Mouse (Mus musculus) urinary bladder, postnatal 36 days (tissue): ENCODE results near the gene Osm.

Source experiments
- DNase-seq, 2 experiments: peaks; one replicate each; pipeline ENCODE4 v3.0.0; 2022; ENCODE audit warnings: low spot score in 2 of 2, mixed read lengths in 1 of 2

The Osm gene

DNA sequence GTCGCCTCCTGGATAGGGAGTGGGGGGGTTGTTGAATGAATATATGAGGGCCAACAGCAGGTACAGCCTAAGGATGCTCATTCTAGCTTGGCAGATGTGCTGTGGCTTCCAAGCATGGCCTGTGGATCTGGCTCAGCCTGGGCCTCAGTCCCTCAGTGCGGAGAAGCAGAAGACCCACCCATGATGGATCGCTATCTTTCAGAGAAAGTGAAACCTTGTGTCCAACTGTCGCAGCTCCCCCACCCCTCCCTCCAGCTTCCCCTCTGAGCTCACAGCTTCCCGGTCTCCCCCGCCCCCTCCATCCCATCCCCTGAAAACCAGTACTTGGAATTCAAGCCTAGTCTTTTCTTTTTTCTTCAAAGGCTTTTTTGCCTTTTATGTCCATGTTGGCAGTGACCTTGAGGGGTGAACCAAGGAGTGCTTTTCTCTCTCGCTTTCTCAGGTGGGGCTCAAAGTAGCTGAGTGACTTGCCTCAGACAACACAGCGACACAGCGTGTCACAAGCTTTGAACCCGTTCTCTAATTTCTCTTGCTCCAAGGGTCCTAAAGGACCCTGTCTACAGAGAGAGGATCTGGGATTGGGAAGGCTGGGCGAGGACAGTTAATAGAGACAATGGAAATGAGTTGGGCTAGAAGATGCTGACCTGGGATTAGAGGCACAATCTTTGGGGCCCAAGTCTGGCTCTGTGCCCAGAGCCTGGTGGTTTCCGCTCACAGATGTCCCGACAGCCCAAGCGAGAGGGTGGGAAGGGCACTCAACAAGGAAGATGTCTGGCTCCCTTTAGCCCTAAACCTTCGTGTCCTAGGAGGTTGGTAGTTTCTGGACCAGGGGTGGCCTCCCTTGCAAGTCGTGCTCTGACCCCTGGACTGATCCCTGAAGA is at the start of gene Osm:
TSS of gene Osm (plus strand) at position 756 of the 881 bp plus-strand sequence.
- DNase-seq = no peak

DNA sequence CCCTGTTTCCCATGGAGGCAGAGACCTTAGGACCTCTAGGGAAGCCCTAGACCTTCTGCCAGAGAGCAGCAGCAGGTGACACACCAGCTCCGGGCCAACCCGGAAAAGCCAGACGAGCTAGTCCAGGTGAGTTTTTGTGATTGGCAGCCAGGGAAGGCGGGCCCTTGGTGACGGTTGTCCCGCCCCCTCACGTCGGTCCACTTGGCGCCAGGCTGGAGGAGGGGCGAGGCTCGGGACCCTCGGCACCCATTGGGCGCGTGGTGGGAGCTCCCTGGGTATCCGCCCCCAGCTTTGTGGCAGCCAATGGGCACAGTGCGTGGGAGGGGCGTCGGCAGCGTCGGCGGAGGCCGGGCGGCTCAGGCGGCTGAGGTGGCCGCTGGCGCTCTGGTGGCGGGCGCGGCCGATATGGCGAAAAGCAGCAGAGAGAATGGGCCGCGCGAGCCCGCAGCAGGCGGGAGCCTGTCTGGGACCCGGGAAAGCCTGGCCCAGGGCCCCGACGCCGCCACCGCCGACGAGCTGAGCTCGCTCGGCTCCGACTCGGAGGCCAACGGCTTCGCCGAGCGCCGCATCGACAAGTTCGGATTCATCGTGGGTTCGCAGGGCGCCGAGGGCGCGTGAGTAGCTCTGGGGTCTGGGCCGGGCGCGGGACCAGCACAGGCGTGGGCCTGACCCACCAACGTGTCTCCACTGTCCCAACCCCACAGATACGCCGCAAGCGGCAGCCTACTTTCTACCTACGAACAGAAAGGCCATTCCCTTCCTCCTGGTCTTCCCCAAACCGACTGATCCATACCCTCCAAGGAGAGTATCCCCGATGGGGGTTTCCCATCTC is 49.5 kb upstream of the Osm start, which contains the start of gene Tbc1d10a:
TSS of gene Tbc1d10a (plus strand) at position 304 of the 832 bp plus-strand sequence.
- DNase-seq = peak; percentile 97 to 98

DNA sequence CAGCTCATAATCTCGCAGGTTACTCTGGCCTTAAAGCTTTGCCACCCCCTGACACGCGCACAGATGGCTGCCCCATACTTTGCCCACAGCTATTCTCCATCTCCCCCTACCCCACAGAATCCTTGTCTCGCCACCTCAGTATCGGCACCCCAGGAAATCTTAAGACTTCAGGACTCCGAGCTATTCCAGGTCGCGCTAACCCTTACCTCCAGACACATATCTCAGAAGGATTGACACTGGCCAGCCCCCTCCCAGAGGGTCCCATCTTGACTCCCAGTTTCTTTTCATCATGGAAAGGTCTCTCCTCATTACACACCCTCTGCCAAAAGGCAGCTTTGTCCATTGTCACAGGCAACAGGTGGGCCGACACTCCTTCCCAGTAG is 48.9 kb upstream of the Osm start:
- no peak for DNase-seq

DNA sequence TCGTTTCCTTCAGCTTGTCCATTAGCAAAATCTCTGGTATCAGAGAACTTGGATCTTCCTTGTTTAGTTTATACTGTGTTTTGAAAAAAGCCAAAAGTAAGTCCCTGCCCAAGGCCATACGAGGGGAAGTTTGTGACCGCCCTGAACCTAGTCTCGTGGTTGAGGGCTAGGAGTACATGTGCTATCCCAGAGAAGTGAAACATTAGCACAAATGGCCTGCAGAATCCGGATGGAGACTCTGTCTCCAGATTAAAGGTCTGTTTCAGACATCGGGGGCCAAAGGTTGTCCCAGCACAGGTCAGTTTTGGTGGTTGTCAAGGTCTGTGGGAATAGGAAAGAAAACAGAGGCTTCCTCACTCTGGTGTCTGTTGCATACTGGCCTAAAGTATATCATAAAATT is 47.0 kb upstream of the Osm start:
- no peak for DNase-seq

DNA sequence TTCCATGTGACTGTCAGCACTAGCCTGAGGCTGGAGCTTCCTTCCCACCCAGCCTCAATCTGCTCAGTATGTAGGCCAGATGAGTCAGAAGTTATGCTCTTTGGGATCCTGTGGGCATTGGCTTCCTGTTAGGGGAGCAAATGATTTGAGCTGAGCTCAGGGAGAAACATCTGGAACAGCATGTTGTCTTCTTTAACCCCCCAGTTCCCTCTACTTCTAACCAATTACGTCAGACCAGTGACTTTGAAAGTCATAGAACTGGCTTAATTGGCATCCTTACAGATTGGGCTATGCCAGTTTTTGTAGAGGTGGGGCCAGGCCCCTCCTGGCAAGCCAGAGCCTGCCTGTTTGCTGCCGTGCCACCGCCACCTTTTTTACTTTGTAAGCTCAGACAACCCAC is 45.5 kb upstream of the Osm start:
- DNase-seq = no peak

DNA sequence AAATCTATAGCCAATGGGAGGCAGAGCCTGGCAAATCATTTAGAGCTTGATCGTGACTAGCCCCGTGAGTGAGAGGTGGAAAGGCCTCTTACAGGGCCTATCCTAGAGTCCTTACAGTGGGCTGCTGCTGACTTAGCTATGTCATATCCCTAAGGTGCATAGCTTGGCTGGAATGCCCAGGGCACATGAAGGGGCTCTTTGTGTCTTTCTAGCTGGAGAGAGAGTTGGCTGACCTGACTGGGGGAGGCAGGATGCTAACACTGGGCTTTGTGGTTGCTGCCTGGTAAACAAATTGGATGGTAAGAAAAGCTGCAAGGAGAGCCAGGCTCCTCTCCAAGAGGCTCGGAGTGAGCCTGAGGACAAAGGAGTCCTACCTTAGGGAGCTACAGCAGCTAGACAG is 43.5 kb upstream of the Osm start:
- no peak for DNase-seq

DNA sequence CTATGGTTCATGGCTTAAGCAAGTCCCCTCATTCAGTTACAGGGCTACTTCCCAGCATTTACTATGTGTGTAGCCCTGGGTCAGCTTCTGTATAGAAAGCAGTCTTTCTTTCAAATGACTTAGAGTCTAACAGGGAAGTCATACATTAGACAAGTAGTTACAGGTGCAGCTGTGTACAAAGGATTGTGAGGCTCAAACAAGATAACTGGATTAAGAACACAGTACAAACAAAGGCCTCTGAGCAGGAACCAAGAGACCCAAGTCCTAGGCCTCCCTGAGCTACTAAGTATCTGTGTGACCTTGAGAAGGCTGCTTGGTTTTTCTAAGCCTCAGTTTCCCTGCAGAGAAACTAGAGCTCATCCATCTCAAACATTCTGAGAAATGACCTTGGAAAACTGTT is 42.8 kb upstream of the Osm start:
- no peak for DNase-seq

DNA sequence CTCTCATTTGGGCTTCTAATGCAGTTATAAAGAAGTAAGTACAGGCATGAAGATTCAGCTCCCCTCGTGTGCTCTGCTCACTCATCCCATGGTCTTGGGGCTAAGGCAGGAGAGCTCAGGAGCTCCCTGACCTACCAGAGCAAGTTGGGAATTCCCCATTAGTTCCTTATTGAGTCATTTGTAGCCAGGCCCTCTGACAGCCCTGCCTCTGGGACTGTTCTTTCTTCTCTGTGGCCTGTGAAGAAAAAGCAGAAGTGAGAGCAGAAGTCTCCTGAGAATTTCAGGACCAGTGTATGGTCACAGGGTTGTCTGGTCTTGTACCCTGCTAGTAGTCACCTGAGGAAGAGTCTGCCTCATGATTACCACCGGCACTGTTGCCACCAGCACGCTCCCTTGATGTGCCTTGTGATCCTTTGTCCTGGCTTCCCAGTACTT is 40.6 kb upstream of the Osm start:
- no peak for DNase-seq

DNA sequence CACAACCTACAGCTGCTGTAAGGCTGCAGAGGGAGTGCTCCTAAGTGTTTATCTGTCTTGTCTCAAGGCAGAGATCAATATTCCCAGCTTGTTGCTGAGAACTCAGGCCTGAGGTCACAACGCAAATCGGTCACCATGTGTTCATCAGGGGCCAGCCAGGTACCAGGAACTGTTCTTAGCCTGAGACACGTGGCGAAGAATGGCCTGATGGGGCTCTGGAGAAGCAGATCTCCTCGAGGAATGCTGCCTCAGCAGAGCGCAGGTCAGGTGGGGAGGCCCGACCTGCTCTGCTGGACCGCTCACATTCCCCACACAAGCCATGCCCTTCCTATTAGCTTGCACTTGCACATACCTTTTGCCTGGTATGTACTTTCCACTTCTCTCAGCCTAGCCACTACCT is 39.6 kb upstream of the Osm start:
- peak; percentile 66 for DNase-seq

DNA sequence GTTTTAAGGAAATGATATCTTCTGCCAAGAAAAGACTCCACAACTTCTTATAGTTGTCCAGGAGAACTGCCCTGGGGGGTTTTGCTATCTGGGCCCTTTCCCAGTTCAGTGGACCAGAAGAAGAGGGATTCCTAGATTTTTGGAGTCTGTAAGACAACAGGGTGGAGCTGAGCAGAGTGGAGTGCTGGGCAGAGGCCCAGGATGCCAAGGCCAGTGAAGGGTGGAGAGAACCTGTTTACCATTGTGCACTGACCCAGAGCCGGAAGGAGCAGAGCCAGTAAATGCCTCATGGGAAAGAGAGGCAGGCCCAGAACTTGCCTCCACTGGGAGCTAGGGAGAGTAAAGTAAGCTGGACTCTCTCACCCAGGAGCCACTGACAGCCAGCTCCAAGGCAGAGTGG is 38.5 kb upstream of the Osm start:
- peak in 1 of 2 experiments; percentile 60 for DNase-seq

DNA sequence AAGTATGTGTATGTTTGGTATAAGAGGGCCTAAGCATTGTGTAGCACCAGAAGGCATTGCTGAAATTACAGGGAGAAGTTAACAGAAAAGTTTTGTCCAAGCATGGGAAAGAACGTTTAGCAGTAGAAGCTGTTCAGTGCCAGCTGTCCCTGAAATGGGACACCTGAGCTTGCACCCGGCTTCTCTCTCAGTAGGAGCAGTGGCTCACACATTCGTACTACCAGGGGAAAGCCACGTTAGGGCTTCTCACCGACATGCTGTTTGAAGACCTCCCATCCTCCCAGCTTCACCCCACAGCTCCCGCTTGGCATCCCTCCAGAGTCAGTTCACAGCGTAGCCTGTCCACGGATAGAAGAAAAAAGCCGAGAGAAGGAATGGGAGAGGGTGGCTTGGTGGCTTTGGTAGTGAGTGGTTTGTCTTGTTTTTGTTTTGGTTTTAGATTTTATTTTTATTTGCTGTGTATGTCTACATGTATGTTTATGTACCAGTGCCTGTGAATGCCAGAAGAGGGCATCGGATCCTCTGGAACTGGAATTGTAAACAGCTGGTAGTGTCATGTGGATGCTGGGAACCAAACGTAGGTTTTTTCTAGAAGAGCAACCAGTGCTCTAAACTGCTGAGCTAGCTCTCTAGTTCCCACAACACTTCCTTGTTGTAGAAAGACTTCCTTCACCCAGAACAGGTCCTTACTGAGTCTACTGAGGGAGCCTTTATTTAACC is 34.1 kb upstream of the Osm start:
- DNase-seq = no peak

DNA sequence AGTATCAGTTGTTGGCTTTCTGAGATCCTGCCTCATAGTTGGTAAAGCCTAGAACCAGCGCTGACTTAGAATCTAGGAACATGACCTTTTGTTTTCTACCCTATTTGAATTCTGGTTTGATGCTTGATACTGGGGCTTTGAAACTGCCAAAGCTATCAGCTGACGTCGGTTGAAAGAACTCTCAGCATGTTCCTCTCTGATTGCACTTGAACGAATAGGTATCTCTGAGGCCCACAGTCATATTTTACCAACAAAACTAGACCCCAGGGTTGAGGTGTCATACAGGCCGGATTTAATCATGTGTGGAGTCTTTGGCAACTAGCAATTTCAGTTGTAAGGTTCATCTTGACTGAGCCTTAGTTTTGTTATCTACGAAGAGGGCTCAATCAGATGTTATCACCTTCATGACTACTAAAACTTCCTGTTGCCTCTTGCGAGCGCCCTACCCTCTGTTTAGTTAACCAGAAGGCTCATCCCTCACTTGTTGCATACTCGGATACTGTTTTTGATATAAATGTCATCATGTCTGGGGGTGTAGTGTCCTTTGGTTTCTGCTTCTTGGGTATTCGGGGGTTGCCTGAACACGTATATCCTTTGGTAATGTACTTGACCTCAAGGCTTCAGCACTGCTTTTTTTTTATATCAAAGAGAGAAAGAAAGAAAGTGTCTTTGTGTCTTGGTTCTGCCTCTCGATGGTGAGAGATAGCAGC is 33.1 kb upstream of the Osm start:
- no peak for DNase-seq

DNA sequence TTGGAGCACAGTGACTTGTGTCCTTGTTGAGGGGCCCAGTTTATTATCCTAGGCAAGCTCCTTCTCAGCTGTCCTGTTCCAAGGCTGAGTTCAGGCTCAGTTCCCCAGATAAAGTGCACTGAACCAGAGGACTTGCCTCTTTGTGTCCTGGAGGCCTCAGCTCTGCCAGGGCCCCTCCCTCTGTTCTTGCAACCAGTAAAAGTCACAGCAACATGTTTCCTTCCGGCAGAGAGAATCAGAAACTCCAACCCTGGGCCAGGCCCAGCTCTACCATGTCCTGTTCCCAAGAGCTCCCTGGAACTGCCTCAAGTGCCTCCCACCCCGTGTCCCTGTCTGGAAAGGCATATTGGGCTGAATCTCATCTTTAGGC is 32.5 kb upstream of the Osm start:
- DNase-seq = peak; percentile 56 to 76

DNA sequence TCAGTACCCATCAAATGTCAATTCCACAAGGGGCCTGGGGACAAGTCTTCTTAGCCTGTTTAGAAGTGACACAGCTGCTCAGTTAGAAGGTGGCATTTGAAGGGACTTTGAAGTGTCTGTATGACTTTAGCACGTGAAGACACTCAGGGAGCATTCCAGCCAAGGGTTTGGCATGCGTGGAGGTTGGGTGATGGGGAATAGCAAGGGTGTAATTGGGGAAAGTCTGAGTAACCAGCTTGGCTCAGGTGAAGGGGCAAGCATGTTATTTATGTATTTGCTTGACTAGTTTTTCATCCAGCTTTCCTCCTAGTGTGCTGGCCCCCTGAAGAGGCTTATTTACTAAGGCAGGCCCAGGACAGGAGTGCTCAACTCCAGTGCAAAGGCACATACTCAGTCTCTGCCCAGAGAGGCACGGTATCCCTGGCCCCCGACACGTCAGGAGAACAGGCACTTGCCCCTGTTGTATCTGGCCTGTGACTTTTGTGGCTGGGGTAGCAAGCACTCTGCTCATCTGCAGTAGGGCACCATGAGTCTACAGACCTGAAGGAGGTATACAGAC is 31.0 kb upstream of the Osm start:
- no peak for DNase-seq

DNA sequence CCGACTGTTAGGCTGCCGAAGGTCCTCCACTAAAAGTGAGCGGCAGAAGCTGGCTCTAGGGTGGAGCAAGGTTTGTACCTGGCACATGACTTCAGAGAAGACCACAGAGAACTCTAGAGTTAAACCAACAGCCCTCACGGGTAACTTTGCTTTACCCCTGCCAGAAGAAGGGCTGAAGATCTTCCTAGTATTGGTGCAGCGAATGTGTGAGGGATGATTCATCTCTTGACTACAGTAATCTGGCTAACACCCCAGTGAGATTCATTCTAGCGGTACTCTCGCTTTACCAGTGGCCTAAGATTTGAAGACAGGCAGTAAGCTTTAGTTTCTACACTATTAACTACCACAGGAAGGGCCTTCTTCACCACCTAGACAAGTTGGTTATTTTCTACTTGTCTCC is 30.3 kb upstream of the Osm start:
- DNase-seq = no peak

DNA sequence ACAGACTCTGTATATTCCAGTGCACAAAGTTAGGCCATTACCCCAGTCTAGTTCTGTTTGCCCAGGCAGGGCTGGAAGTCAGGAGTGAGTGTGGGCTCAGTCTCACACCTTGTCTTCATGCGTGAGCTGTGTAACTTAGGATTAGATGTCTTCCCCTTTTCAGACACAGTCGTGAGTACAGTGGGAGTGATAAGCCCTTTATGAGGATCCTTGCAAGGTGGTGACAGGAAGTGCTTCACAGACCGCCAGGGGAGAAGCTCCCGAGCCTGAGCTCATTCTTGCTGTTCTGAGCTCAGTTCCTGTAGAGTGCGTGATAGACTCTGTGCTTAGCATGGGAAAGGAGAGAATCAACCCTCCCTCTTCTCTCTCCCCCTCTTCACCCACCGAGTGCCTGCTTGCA is 29.7 kb upstream of the Osm start:
- DNase-seq = no peak

DNA sequence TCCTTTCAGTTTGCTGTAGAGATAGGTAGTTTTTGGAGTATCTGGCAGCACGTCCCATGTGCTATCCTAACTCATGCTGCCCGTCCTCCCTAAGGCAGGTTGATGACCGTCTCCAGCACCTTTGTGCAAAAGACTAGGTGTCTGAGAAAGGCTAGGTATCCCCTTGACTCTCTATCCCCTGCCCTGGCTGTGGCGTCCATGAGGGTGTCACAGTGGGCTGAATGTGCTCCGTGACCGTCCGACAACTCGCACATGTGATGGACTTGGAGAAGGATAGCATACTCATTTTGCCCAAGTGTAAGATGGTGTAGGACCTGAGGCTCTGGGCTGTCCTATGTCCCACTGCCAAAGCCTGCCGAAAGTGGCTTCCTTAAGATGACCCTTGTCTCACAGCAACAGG is 28.6 kb upstream of the Osm start:
- no peak for DNase-seq

DNA sequence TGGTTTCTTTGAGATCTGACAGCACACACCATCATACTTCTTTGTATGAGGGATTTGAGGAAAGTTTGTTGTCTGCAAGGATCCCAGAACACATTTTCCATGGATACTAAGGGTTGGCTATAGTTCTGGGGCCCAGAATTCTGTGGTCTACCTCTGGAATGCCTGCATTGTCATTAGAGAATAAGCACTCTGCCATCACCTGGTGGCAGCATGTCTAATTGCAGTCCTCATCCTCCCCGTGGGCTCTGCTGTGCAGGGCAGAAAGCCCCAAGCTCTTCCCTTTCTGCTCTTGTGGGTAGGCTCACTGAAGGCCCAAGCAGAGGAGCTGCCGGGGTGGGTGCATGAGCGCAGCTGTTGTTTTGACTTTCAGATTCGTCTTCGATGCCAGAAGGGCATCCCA is 26.7 kb upstream of the Osm start:
- DNase-seq = no peak

DNA sequence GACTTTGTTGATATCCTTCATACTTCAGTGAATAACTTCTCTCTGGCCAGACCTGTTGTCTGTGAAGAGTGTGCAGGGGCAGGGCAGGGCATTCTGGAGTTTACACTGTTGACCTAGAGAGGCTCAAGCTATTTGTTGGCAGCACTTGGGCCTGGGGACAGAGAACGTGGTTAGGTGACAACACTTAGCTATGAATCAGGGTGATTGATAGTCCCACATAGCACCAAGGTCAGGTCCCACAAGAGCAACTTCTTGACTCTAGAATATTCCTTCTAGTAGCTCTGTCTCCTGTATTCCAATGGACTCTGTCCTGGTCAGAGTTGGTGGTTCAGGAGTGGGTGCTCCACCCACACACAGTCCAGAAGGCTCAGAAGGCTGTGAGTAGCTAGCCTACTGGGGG is 25.4 kb upstream of the Osm start:
- no peak for DNase-seq

DNA sequence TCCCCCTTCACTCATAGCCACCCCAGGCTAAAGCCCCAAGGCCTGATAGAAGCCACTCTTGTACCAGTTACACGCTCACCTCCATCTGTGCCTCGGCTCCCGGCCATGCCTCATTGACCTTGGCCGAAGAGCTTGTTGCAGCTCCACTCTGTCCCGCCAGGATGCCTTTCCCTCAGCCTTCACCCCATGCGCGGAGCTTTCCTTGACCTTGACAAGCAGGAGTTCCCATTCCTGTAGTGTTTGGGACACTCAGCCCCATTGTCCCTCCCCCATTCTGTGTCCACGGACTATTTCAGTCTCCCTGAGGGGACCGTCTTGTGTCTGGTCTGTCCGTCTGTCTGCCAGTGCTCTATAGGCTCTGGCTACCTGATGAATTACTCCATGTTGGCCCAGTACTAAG is 23.1 kb upstream of the Osm start:
- no peak for DNase-seq

DNA sequence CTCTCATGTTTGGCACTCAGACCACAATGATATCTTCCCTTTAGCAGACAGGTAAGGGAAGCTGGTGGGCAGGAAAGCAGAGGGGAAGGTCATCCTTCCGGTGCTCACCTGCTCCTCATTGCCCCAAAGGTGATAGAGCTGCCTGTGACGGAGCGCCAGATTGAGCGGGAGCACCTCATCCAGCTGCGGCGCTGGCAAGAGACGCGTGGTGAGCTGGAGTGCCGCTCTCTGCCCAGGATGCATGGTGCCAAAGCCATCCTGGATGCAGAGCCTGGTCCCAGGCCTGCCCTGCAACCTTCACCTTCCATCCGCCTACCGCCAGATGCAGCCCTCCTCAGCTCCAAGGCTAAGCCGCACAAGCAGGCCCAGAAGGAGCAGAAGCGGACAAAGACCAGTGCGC is 21.6 kb upstream of the Osm start:
- no peak for DNase-seq
